Mouse (Mus musculus): ENCODE data around the gene Naglu.
A peak's percentile ranks its signal among the peaks of the same experiment; 100 is the strongest.
"Not testable (repeated sequence)": the region's sequence is repeated elsewhere in the genome, so short reads cannot be mapped to it uniquely, and the experiment has no call there.

The Naglu gene

GRCm38 (mm10) chr11:101120545-101121188 is 50.9 kb downstream of the Naglu start:
- no peak for DNase-seq (ENCODE audit: low read depth, low spot score)

- DNase-seq (ENCODE audit: low read depth, low spot score) = not testable (repeated sequence)
Observed at GRCm38 (mm10) chr11:101124494-101124893, 54.7 kb downstream of the Naglu start.

- not testable (repeated sequence) for DNase-seq (ENCODE audit: low read depth, low spot score)
Observed at GRCm38 (mm10) chr11:101125008-101125407, 55.2 kb downstream of the Naglu start.

- DNase-seq (ENCODE audit: low read depth, low spot score) = peak; percentile 17
Observed at GRCm38 (mm10) chr11:101127075-101127474, 57.3 kb downstream of the Naglu start.

Measured in CD4-positive helper T cell, adult 2 months (primary cell).